Mouse (Mus musculus) myocyte (in vitro differentiated cells): ENCODE results near the gene Amn. TPM values are rescaled to one million over a fixed set of nuclear protein-coding genes. Genes with fewer than 3 reads are reported as not detected.

Experiments
- H3K27me3 ChIP-seq: one replicate; pipeline ENCODE4 v1.6.1; 2011; ENCODE audit not compliant: control insufficient read depth, insufficient read depth, insufficient read length
- H3K36me3 ChIP-seq: one replicate; pipeline ENCODE4 v1.6.1; 2011; ENCODE audit not compliant: control insufficient read depth, insufficient read depth
- H3K4me2 ChIP-seq: one replicate; pipeline ENCODE4 v1.6.1; 2011; ENCODE audit warnings: low read depth, control low read depth
- H3K4me3 ChIP-seq: one replicate; pipeline ENCODE4 v1.5.1; 2011; ENCODE audit warnings: mild to moderate bottlenecking, control low read depth, moderate library complexity
- H3K79me2 ChIP-seq: one replicate; pipeline ENCODE4 v1.6.1; 2011; ENCODE audit not compliant: control insufficient read depth, insufficient read depth
- H3ac ChIP-seq: one replicate; pipeline ENCODE4 v1.6.1; 2011; ENCODE audit not compliant: control insufficient read depth, insufficient read length
- CEBPB ChIP-seq: IDR thresholded peaks from 2 replicates; pipeline ENCODE4 v1.6.1; 2011; ENCODE audit warnings: mild to moderate bottlenecking, moderate library complexity; ENCODE audit not compliant: poor library complexity, insufficient read depth, severe bottlenecking
- E2F4 ChIP-seq: IDR thresholded peaks from one replicate; pipeline ENCODE4 v1.6.1; 2011; ENCODE audit warnings: mild to moderate bottlenecking, control low read depth, moderate library complexity; ENCODE audit not compliant: insufficient read depth
- MAX ChIP-seq: IDR thresholded peaks from one replicate; pipeline ENCODE4 v1.6.1; 2011; ENCODE audit warnings: low read depth, mild to moderate bottlenecking, control low read depth
- MYOD1 ChIP-seq, 3 experiments: IDR thresholded peaks; one replicate each; pipeline ENCODE4 v1.6.1; 2011; ENCODE audit warnings: control low read depth in 2 of 3, low read depth in 2 of 3, mild to moderate bottlenecking in 2 of 3, moderate library complexity in 1 of 3; ENCODE audit not compliant: insufficient read length in 2 of 3, control insufficient read depth in 1 of 3
- MYOG ChIP-seq, 3 experiments: IDR thresholded peaks; one replicate each; pipeline ENCODE4 v1.6.1; 2011; ENCODE audit warnings: control low read depth in 2 of 3, low read depth in 2 of 3, mild to moderate bottlenecking in 2 of 3; ENCODE audit not compliant: insufficient read length in 2 of 3, control insufficient read depth in 1 of 3, insufficient read depth in 1 of 3
- POLR2A ChIP-seq: IDR thresholded peaks from one replicate; pipeline ENCODE4 v1.6.1; 2011; ENCODE audit warnings: low read depth, mild to moderate bottlenecking, control low read depth, moderate library complexity; ENCODE audit not compliant: insufficient read length
- POLR2AphosphoS2 ChIP-seq: IDR thresholded peaks from one replicate; pipeline ENCODE4 v1.6.1; 2011; ENCODE audit warnings: low read depth, control low read depth; ENCODE audit not compliant: insufficient read length
- REST ChIP-seq: IDR thresholded peaks from one replicate; pipeline ENCODE4 v1.6.1; 2011; ENCODE audit warnings: mild to moderate bottlenecking, control low read depth, moderate library complexity; ENCODE audit not compliant: insufficient read depth, insufficient read length
- SRF ChIP-seq: IDR thresholded peaks from one replicate; pipeline ENCODE4 v1.6.1; 2011; ENCODE audit warnings: low read depth; ENCODE audit not compliant: control insufficient read depth, insufficient read length
- TCF12 ChIP-seq: IDR thresholded peaks from one replicate; pipeline ENCODE4 v1.6.1; 2011; ENCODE audit warnings: mild to moderate bottlenecking, control low read depth; ENCODE audit not compliant: poor library complexity, insufficient read depth, severe bottlenecking
- TCF3 ChIP-seq: IDR thresholded peaks from one replicate; pipeline ENCODE4 v1.6.1; 2011; ENCODE audit warnings: low read depth, control low read depth; ENCODE audit not compliant: insufficient read length
- USF1 ChIP-seq: IDR thresholded peaks from one replicate; pipeline ENCODE4 v1.6.1; 2011; ENCODE audit warnings: low read depth, mild to moderate bottlenecking, control low read depth, moderate library complexity
- polyA plus RNA-seq: library from polyadenylated mRNA; unstranded; fragments of >200 nt; fragmentation: generic; extraction: Trizol; gene quantifications from one replicate; pipeline ENCODE4 v1.2.1, GENCODE M21; 2012; ENCODE audit warnings: missing spikeins

Amn gene
- polyA plus RNA-seq, 1 experiment: 0.13 TPM

- Histone ChIP-seq H3K4me3 (no peak overlapping the region), H3K36me3 (peaks cover 31% of the 10 kb centered on the region), H3ac (no peak overlapping the region), H3K79me2 (no peaks in the 10 kb centered on the region), H3K27me3 (no peaks in the 10 kb centered on the region), H3K4me2 (no peak overlapping the region)
- no peak for TF ChIP-seq MYOG (IDR thresholded peaks at IDR 0.05; ENCODE audit: control insufficient read depth in 1 of 3, insufficient read depth in 1 of 3, insufficient read length in 2 of 3, low read depth in 2 of 3)
- TF ChIP-seq USF1: no peak
- no peak for TF ChIP-seq CEBPB
- TF ChIP-seq MYOD1 (IDR thresholded peaks at IDR 0.05; ENCODE audit: control insufficient read depth in 1 of 3, insufficient read length in 2 of 3, low read depth in 2 of 3): no peak
- no peak for TF ChIP-seq E2F4
- no peak for TF ChIP-seq REST
- TF ChIP-seq POLR2AphosphoS2: no peak
Measured at GRCm38 (mm10) chr12:111311775-111312174, 40.9 kb downstream of the Amn start.

- Histone ChIP-seq H3K4me3 (no peak overlapping the region), H3ac (no peak overlapping the region), H3K4me2 (no peak overlapping the region), H3K27me3 (no peaks in the 10 kb centered on the region), H3K36me3 (peaks cover 41% of the 10 kb centered on the region), H3K79me2 (no peaks in the 10 kb centered on the region)
- TF ChIP-seq USF1: no peak
- TF ChIP-seq E2F4: no peak
- no peak for TF ChIP-seq MAX
- TF ChIP-seq TCF12: no peak
- TF ChIP-seq CEBPB: no peak
- TF ChIP-seq MYOG (IDR thresholded peaks at IDR 0.05; ENCODE audit: control insufficient read depth in 1 of 3, insufficient read depth in 1 of 3, insufficient read length in 2 of 3, low read depth in 2 of 3): no peak
- no peak for TF ChIP-seq MYOD1 (IDR thresholded peaks at IDR 0.05; ENCODE audit: control insufficient read depth in 1 of 3, insufficient read length in 2 of 3, low read depth in 2 of 3)
- no peak for TF ChIP-seq SRF
- no peak for TF ChIP-seq POLR2AphosphoS2
- TF ChIP-seq REST: no peak
- TF ChIP-seq TCF3: no peak
- TF ChIP-seq POLR2A: no peak
Measured at GRCm38 (mm10) chr12:111314273-111314672, 43.4 kb downstream of the Amn start.

- Histone ChIP-seq H3K4me2 (no peak overlapping the region), H3ac (no peak overlapping the region), H3K36me3 (peaks cover 48% of the 10 kb centered on the region), H3K4me3 (no peak overlapping the region), H3K27me3 (no peaks in the 10 kb centered on the region), H3K79me2 (no peaks in the 10 kb centered on the region)
- TF ChIP-seq MAX (no peak), REST (no peak), SRF (no peak), POLR2AphosphoS2 (no peak), E2F4 (no peak), POLR2A (no peak), TCF3 (no peak)
Measured at GRCm38 (mm10) chr12:111317694-111318093, 46.8 kb downstream of the Amn start.

GRCm38 (mm10) chr12:111320549-111320948 is 49.7 kb downstream of the Amn start:
- H3K27me3 ChIP-seq: no peaks in the 10 kb centered on the region
- no peak overlapping the region for H3K4me3 ChIP-seq
- no peak overlapping the region for H3K4me2 ChIP-seq
- H3K36me3 ChIP-seq: peaks cover 50% of the 10 kb centered on the region
- H3K79me2 ChIP-seq: no peaks in the 10 kb centered on the region
- no peak overlapping the region for H3ac ChIP-seq
- TF ChIP-seq TCF12: no peak

GRCm38 (mm10) chr12:111321832-111322231 is 50.9 kb downstream of the Amn start:
- Histone ChIP-seq H3K27me3 (no peaks in the 10 kb centered on the region), H3ac (no peak overlapping the region), H3K4me2 (no peak overlapping the region), H3K4me3 (no peak overlapping the region), H3K79me2 (no peaks in the 10 kb centered on the region), H3K36me3 (peaks cover 42% of the 10 kb centered on the region)
- TF ChIP-seq TCF3 (no peak), CEBPB (no peak), MYOG (IDR thresholded peaks at IDR 0.05; ENCODE audit: control insufficient read depth in 1 of 3, insufficient read depth in 1 of 3, insufficient read length in 2 of 3, low read depth in 2 of 3) (no peak), MYOD1 (IDR thresholded peaks at IDR 0.05; ENCODE audit: control insufficient read depth in 1 of 3, insufficient read length in 2 of 3, low read depth in 2 of 3) (no peak), MAX (no peak), POLR2AphosphoS2 (no peak), E2F4 (no peak), TCF12 (no peak), USF1 (no peak), REST (no peak), SRF (no peak), POLR2A (no peak)

GRCm38 (mm10) chr12:111323423-111323822 is 52.5 kb downstream of the Amn start:
- Histone ChIP-seq H3K4me3 (no peak overlapping the region), H3K36me3 (peaks cover 38% of the 10 kb centered on the region), H3K27me3 (no peaks in the 10 kb centered on the region), H3K4me2 (no peak overlapping the region), H3K79me2 (no peaks in the 10 kb centered on the region), H3ac (no peak overlapping the region)
- TF ChIP-seq MYOD1 (IDR thresholded peaks at IDR 0.05; ENCODE audit: control insufficient read depth in 1 of 3, insufficient read length in 2 of 3, low read depth in 2 of 3): peak in 2 of 3 experiments; percentile 12 to 71
- peak in 1 of 3 experiments; percentile 30 for TF ChIP-seq MYOG (IDR thresholded peaks at IDR 0.05; ENCODE audit: control insufficient read depth in 1 of 3, insufficient read depth in 1 of 3, insufficient read length in 2 of 3, low read depth in 2 of 3)
- TF ChIP-seq TCF12: no peak
